Comparison of ENCODE assay signal across 8 mouse cellular contexts in genomic region chr16:8869715-8870114, GRCm38 (mm10). TPM values are rescaled to one million over a fixed set of nuclear protein-coding genes. Genes with fewer than 3 reads are reported as not detected.
DNase-seq lines count a peak whose midpoint lies in the region; ATAC-seq and TF ChIP-seq lines count a peak whose summit lies in the region.

No protein-coding gene starts in this region.

- no peak for TF ChIP-seq POLR2A in CH12.LX (IDR thresholded peaks at IDR 0.05; ENCODE audit: low read depth, low read length)
- TF ChIP-seq POLR2A in olfactory bulb, adult 2 months (IDR thresholded peaks at IDR 0.05; ENCODE audit: insufficient read depth, low read depth, low read length) = no peak
- TF ChIP-seq POLR2A in thymus, adult 2 months (IDR thresholded peaks at IDR 0.05; ENCODE audit: control insufficient read depth, extremely low read depth, insufficient read depth, low read length, poor library complexity) = no peak

- H3K4me1 ChIP-seq in CH12.LX (ENCODE audit: control insufficient read depth in 1 of 2, insufficient read depth in 2 of 2) = no peaks in the 10 kb centered on the region
- 0 out of 2 replicates have a peak, but pooled peaks cover 1% of the 10 kb centered on the region for H3K4me1 ChIP-seq in heart, postnatal 0 days (ENCODE audit: control insufficient read depth, insufficient read depth)
- H3K4me1 ChIP-seq in olfactory bulb, adult 2 months (ENCODE audit: control insufficient read depth, insufficient read depth, low read length) = peaks cover 4% of the 10 kb centered on the region
- no peaks in the 10 kb centered on the region for H3K4me1 ChIP-seq in thymus, adult 2 months (replicated peaks; ENCODE audit: control insufficient read depth, insufficient read depth, low read length)

- no peaks in the 10 kb centered on the region for H3K27me3 ChIP-seq in CH12.LX (replicated peaks)
- no peaks in the 10 kb centered on the region for H3K27me3 ChIP-seq in heart, postnatal 0 days (ENCODE audit: control insufficient read depth, insufficient read depth, low read length)
- H3K27me3 ChIP-seq in thymus, adult 2 months (ENCODE audit: control insufficient read depth, insufficient read depth, low read length) = no peaks in the 10 kb centered on the region

- TF ChIP-seq EP300 in CH12.LX (IDR thresholded peaks at IDR 0.05; ENCODE audit: low read length) = no peak
- TF ChIP-seq EP300 in heart, postnatal 0 days (IDR thresholded peaks at IDR 0.05; ENCODE audit: low read depth) = no peak

- ATAC-seq in erythroid progenitor cell, adult 5-6 weeks (replicated peaks; ENCODE audit: low FRiP score, poor library complexity, severe bottlenecking) = peak; percentile 79
- ATAC-seq in heart, postnatal 0 days (ENCODE audit: insufficient read depth, low read depth) = peak; percentile 49; the same call in 1 of the 2 replicates

- no peaks in the 10 kb centered on the region for H3K79me2 ChIP-seq in CH12.LX (replicated peaks; ENCODE audit: control insufficient read depth, extremely low read depth, insufficient read depth, poor library complexity, severe bottlenecking)

- peak; percentile 98 for TF ChIP-seq RAD21 in CH12.LX (IDR thresholded peaks at IDR 0.05; ENCODE audit: low read depth, low read length)

- WGBS in heart, postnatal 0 days = 34% methylated on average over 2 of the region's 2 CpGs
- 36% methylated on average over 2 of the region's 2 CpGs for WGBS in olfactory bulb, adult 2 months
- WGBS in thymus, adult 2 months = 47% methylated on average over 2 of the region's 2 CpGs

- H3K4me3 ChIP-seq in CH12.LX (replicated peaks in 1 of 3; ENCODE audit: low read depth in 2 of 3, low read length in 2 of 3, poor library complexity in 1 of 3) = no peak overlapping the region
- no peak overlapping the region for H3K4me3 ChIP-seq in heart, postnatal 0 days (ENCODE audit: low read depth, low read length)
- no peak overlapping the region for H3K4me3 ChIP-seq in olfactory bulb, adult 2 months (ENCODE audit: insufficient read depth, low read depth, low read length)
- no peak overlapping the region for H3K4me3 ChIP-seq in thymus, adult 2 months (ENCODE audit: control insufficient read depth, insufficient read depth, low read length)

- no peak overlapping the region for H3K27ac ChIP-seq in CH12.LX (ENCODE audit: insufficient read depth, low read depth)
- H3K27ac ChIP-seq in heart, postnatal 0 days (ENCODE audit: low read depth) = no peak overlapping the region
- H3K27ac ChIP-seq in olfactory bulb, adult 2 months (ENCODE audit: insufficient read depth, low read depth, low read length) = no peak overlapping the region
- H3K27ac ChIP-seq in thymus, adult 2 months (ENCODE audit: control insufficient read depth, insufficient read depth, low read length) = no peak overlapping the region

- peaks cover 0 to 11% of the 10 kb centered on the region in 2 experiments for H3K36me3 ChIP-seq in CH12.LX (replicated peaks in 1 of 2; ENCODE audit: control insufficient read depth in 1 of 2, insufficient read depth in 1 of 2, low read length in 1 of 2)
- H3K36me3 ChIP-seq in heart, postnatal 0 days (replicated peaks; ENCODE audit: control insufficient read depth, insufficient read depth, low read length) = no peaks in the 10 kb centered on the region
- H3K36me3 ChIP-seq in thymus, adult 2 months (ENCODE audit: control insufficient read depth, insufficient read depth, low read length) = no peaks in the 10 kb centered on the region

- dilution Hi-C loops in CH12.LX (cut with MboI; ENCODE audit: extremely low pct_ligation_motif_present, extremely low pct_unique_long_range_greater_than_20kb, low sequenced_read_pairs) = no loop called here

- no peak overlapping the region for H3K4me2 ChIP-seq in CH12.LX (ENCODE audit: insufficient read depth, low read depth, poor library complexity, severe bottlenecking)
- no peak overlapping the region for H3K4me2 ChIP-seq in heart, postnatal 0 days (ENCODE audit: low read depth, low read length)

- DNase-seq in CH12.LX (ENCODE audit: extremely low read depth) = peak; percentile 79
- peak; percentile 89 for DNase-seq in brain, adult 2 months (ENCODE audit: low read depth, low spot score)
- DNase-seq in heart, postnatal 0 days (ENCODE audit: low spot score) = peak; percentile 64
- DNase-seq in kidney, postnatal 25 days = peak; percentile 71 to 83
- DNase-seq in lung, adult 18-20 months = peak; percentile 68 to 80
- DNase-seq in thymus, adult 2 months = peak; percentile 67

- H3K9me3 ChIP-seq in CH12.LX (replicated peaks; ENCODE audit: low read length) = peaks cover 8% of the 10 kb centered on the region
- H3K9me3 ChIP-seq in heart, postnatal 0 days (replicated peaks; ENCODE audit: control insufficient read depth, low read length) = no peaks in the 10 kb centered on the region

- H3K9ac ChIP-seq in CH12.LX (ENCODE audit: insufficient read depth, low read depth) = no peak overlapping the region
- H3K9ac ChIP-seq in heart, postnatal 0 days (replicated peaks; ENCODE audit: low read depth, low read length) = no peak overlapping the region

- TF ChIP-seq CTCF in CH12.LX (conservative IDR thresholded peaks at IDR 0.05 in 1 of 2, IDR thresholded peaks at IDR 0.05 in 1 of 2; ENCODE audit: low read depth in 2 of 2, low read length in 2 of 2) = peak; percentile 58 to 98
- peak; percentile 86 for TF ChIP-seq CTCF in heart, postnatal 0 days (IDR thresholded peaks at IDR 0.05; ENCODE audit: low read depth)
- TF ChIP-seq CTCF in olfactory bulb, adult 2 months (IDR thresholded peaks at IDR 0.05; ENCODE audit: insufficient read depth, low read depth, low read length) = peak; percentile 65; the same call in 1 of the 2 replicates
- peak; percentile 70; the same call in 1 of the 2 replicates for TF ChIP-seq CTCF in thymus, adult 2 months (IDR thresholded peaks at IDR 0.05; ENCODE audit: borderline replicate concordance, control insufficient read depth, extremely low read depth, insufficient read depth, low read length, poor library complexity)

- in situ Hi-C loops in CH12.LX (cut with MboI; ENCODE audit: low pct_ligation_motif_present, low pct_unique_long_range_greater_than_20kb, low sequenced_read_pairs) = loop anchor here (5.0 to 10.0 kb wide), 4 partner anchors 105 to 452 kb away; no protein-coding TSS in a partner anchor

TF ChIP-seq in CH12.LX, 34 proteins besides CTCF, POLR2A, EP300 and RAD21:
- TF ChIP-seq SMC3 (IDR thresholded peaks at IDR 0.05; ENCODE audit: low read depth, low read length) (peak; percentile 82), NELFE (IDR thresholded peaks at IDR 0.05; ENCODE audit: low read depth, low read length) (peak; percentile 43; the same call in 1 of the 2 replicates), ZC3H11A (IDR thresholded peaks at IDR 0.05; ENCODE audit: low read depth, low read length) (peak; percentile 44), TCF12 (IDR thresholded peaks at IDR 0.05; ENCODE audit: low read depth, low read length) (no peak)

RNA-seq across cellular contexts. Expression of gene 1810013L24Rik, which starts 39.8 kb away (rescaled TPM):
- 27.1 and 30.7 TPM in 2 replicates for total RNA-seq in CH12.LX (2012; rRNA removed)
- total RNA-seq in CH12.LX (2014; rRNA removed) = 30.0 and 32.8 TPM in 2 replicates
- polyA plus RNA-seq in CH12.LX (2012; ENCODE audit: insufficient read length, low read depth) = 44.2 and 47.7 TPM in 2 replicates
- 77.8 and 106 TPM in 2 replicates for total RNA-seq in erythroid progenitor cell, adult 5-6 weeks (2015; ENCODE audit: low replicate concordance)
- 120 and 143 TPM in 2 replicates for total RNA-seq in erythroid progenitor cell, adult 5-6 weeks (2017; ENCODE audit: low replicate concordance)
- 39.8 and 41.9 TPM in 2 replicates for total RNA-seq in heart, postnatal 0 days (2014; rRNA removed; ENCODE audit: low replicate concordance)
- 15.0 and 15.7 TPM in 2 replicates for polyA plus RNA-seq in heart, postnatal 0 days (2015; fragmentation: Nextera tagmentation; extraction: Ambion mirVana)
- polyA plus RNA-seq in olfactory bulb, adult 2 months (2012; ENCODE audit: insufficient read depth, insufficient read length, low replicate concordance, missing spikeins) = 90.2 TPM in 1 of 2 replicates, not detected in the other
- polyA plus RNA-seq in thymus, adult 2 months (2012; rRNA removed) = 28.4 and 29.5 TPM in 2 replicates
